Mouse (Mus musculus) T-helper 17 cell (primary cell): ENCODE data around the gene Rrp36.

Source experiments
- in situ Hi-C, 2 experiments: fragments of 300-600 bp; cut with MboI, MseI; formaldehyde crosslinking; loops; 1 replicate in 1 of 2; 2 replicates in 1 of 2; pipeline ENCODE4 v1.15.1; 2025; ENCODE audit warnings: high pct_unique_total_duplicates in 2 of 2

The Rrp36 gene

GRCm38 (mm10) chr17:46618769-46619682 lies 55.1 kb downstream of the Rrp36 start:
- in situ Hi-C loops = no loop called here

- in situ Hi-C loops = no loop called here
Measured at GRCm38 (mm10) chr17:46618394-46618768, 55.8 kb downstream of the Rrp36 start.

- in situ Hi-C loops = no loop called here
Measured at GRCm38 (mm10) chr17:46617799-46618198, 56.4 kb downstream of the Rrp36 start.
